18 mouse cellular contexts compared by ENCODE assay signal in the genomic region with DNA sequence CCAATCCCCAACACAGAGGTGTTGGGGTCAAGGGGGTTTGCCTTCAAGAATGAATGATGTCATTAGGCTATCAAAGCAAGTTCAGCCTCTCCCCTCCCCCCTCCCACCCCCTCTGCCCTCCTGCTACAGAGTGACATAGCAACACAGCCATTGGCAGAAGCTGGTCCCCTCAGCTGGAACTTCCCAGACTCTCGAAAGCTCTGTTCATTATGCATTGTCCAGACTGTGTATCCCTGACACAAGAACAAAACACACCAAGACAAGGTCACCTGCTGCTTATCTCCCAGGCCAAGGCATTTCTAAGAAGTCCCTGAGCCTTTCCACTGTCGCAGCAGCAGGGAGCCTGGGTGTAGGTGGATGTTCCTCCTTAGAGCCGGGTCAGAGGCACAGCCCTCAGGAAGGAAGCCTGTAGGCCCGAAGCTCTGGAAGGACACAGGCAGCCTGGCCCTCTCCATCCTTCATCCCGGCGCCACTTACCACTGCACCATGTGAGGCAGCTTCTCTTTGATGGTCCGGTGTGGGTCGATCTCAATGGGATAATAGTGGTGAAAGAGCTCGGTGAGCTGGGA. TPM values are rescaled to one million over a fixed set of nuclear protein-coding genes. Genes with fewer than 3 reads are reported as not detected.
"Had no signal": no experiment of that assay in that cellular context is flagged by ENCODE, and none has a peak within 500 bp of the region (broad histone marks: within the 10 kb centered on the region; RNA-seq: fewer than 3 reads in every experiment).

No protein-coding gene starts in this region.

- H3K27ac ChIP-seq: left cerebral cortex, adult 2 months; limb, embryonic 15.5 days; liver, embryonic 12.5 days; lung, embryonic 15.5 days; macrophage; midbrain, embryonic 13.5 days; neural tube, embryonic 12.5 days; stomach, embryonic 15.5 days had no signal

- H3K9me3 ChIP-seq: limb, embryonic 15.5 days; liver, embryonic 12.5 days; lung, embryonic 15.5 days; megakaryocyte, embryonic 14.5 days; midbrain, embryonic 13.5 days; neural tube, embryonic 12.5 days; stomach, embryonic 15.5 days had no signal

- DNase-seq: kidney, adult 18-20 months; kidney, postnatal 25 days; lung, postnatal 14 days; right cerebral cortex, postnatal 14 days; thymus, adult 18-20 months; thymus, postnatal 14 days had no signal

- ATAC-seq: liver, embryonic 12.5 days; midbrain, embryonic 13.5 days had no signal

- H3K4me3 ChIP-seq: left cerebral cortex, adult 2 months; limb, embryonic 15.5 days; liver, embryonic 12.5 days; lung, embryonic 15.5 days; megakaryocyte, embryonic 14.5 days; midbrain, embryonic 13.5 days; neural tube, embryonic 12.5 days; stomach, embryonic 15.5 days had no signal

- H3K9ac ChIP-seq: limb, embryonic 15.5 days; liver, embryonic 12.5 days; lung, embryonic 15.5 days; midbrain, embryonic 13.5 days; neural tube, embryonic 12.5 days; stomach, embryonic 15.5 days had no signal

- H3K4me2 ChIP-seq: limb, embryonic 15.5 days; liver, embryonic 12.5 days; lung, embryonic 15.5 days; midbrain, embryonic 13.5 days; neural tube, embryonic 12.5 days; stomach, embryonic 15.5 days had no signal

- H3K27me3 ChIP-seq: limb, embryonic 15.5 days; liver, embryonic 12.5 days; lung, embryonic 15.5 days; megakaryocyte, embryonic 14.5 days; midbrain, embryonic 13.5 days; neural tube, embryonic 12.5 days; stomach, embryonic 15.5 days had no signal

RNA-seq across cellular contexts. Expression of a gene that starts 6.0 kb away (rescaled TPM):
- total RNA-seq: monocyte, adult 5-6 weeks had no signal
- polyA plus RNA-seq: liver, embryonic 16.5 days had no signal

RNA-seq across cellular contexts. Expression of a gene that starts 20.3 kb away (rescaled TPM):
- total RNA-seq: neutrophil, adult 5-6 weeks had no signal
- polyA plus RNA-seq: macrophage had no signal

RNA-seq across cellular contexts. Expression of a gene that starts 21.1 kb away (rescaled TPM):
- total RNA-seq: neutrophil, adult 5-6 weeks had no signal
